Mouse (Mus musculus) lung, postnatal 10 days (tissue): ENCODE results near the gene Ctsh.
A peak's percentile ranks its signal among the peaks of the same experiment; 100 is the strongest.
"Not testable (repeated sequence)": the region's sequence is repeated elsewhere in the genome, so short reads cannot be mapped to it uniquely, and the experiment has no call there.

Experiments used
- DNase-seq: peaks from one replicate; pipeline ENCODE4 v3.0.0; 2021

Ctsh gene

GRCm38 (mm10) chr9:90059828-90060573 lies 6.0 kb downstream of the Ctsh start:
- no peak for DNase-seq

GRCm38 (mm10) chr9:90060574-90060875 lies 6.6 kb downstream of the Ctsh start:
- no peak for DNase-seq

DNA sequence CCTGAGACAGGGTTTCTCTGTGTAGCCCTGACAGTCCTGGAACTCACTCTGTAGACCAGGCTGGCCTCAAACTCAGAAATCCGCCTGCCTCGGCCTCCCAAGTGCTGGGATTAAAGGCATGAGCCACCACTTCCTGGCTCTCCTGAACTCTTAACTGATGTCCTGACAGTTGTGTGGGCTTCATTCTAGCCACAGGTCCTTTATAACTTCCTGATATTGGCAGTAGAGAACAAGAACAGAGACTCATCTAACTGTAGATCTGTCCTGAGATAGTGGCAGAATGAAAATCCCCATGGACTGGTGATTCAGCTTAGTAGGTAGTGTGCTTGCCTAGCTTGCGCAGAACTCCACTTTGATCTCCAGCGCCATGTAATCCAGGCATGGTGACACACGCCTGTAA lies 7.0 kb downstream of the Ctsh start:
- DNase-seq: not testable (repeated sequence)

DNA sequence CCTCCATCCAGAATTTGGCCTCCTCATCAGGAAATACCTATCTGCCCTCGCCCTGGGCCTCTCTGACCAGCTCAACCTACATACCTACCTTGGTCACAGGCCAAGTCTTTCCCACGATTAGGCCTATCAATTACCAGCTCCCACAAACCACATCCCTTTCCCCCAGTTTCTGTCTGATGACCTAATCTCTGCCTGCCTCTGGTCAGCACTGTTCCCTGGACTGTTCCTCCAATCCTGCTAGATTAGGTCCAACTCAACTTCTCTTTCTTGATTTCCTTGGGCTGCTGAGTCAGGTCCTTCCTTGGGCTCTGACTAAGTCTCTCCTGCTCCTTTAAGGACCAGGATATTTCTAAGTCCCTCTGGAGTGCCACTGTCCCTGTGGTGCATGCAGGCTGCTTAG lies 13.4 kb downstream of the Ctsh start:
- no peak for DNase-seq

DNA sequence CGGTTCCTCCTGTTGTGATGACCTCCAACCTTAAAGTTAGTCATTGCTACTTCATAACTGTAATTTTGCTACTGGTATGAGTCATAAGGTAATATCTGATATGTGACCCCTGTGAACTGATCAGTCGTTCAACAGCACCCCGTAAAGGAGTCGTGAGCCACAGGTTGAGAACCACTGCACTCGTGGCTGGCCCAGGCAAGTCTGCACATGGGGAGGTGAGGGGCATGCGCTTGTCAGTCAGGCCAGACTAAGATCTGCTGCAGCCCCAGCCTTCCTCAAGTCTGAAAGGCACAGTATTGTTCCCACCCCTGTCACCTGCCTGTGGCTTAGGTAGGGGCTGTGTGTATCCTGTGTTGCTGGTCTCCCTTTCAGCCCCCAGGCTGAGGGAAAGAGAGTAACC lies 14.8 kb downstream of the Ctsh start:
- no peak for DNase-seq

DNA sequence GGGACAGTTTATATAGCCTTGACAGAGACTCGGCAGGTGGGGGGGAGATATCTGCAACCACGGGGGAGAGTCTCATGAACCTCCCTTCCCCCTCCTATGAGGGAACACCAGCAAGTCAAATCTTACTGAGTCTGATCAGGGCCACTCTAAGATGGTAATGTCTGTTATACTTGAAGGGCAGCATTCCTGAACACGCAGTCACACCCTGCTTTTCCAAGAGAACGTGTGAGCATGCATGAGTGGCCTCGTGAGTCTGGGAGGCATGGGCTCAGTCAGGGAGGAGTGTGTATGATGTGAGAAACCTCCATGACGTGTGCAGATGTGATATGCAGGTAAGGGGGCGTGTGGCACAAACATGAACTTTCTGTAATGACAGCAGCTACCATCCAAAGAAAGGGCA lies 15.5 kb downstream of the Ctsh start:
- DNase-seq: peak; percentile 56

DNA sequence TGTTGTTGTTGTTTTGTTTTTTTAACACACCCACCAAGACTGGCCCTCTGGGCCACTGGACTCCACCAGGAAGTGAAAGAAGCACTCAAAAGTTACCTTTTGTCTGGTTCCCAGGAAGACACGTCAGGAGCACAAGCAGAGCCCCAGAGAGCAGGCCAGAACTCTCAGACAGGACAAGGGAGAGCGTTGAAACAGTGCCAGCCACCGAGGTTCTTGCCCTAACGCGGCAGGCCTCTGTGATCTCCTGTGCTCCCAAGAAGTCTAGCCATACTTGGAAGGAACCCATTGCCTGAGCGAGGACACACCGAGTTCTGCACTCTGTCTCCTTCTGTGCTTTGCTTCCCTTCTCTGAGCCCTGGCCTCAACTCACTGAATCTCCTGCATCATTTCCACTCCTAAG lies 16.2 kb downstream of the Ctsh start:
- DNase-seq: no peak

DNA sequence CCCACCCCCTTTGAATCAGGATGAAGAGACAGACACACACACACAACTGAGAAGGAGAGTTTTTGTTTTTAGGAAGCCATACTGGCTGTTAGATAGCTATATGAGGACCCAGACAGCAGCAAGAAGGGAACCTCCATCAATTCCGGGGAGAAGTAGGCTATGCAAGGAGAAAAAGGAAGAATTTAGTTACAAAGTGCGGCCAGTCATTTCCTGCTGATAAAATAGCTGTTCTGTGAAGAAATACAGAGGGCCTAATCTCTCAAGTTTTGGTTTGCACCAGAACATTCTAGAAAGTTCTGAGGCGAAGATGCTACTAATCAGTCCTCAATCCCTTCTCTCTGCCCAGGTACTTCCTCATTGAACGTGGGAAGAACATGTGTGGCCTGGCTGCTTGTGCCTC lies 21.4 kb downstream of the Ctsh start:
- DNase-seq: no peak

GRCm38 (mm10) chr9:90076131-90076530 lies 22.2 kb downstream of the Ctsh start:
- no peak for DNase-seq

DNA sequence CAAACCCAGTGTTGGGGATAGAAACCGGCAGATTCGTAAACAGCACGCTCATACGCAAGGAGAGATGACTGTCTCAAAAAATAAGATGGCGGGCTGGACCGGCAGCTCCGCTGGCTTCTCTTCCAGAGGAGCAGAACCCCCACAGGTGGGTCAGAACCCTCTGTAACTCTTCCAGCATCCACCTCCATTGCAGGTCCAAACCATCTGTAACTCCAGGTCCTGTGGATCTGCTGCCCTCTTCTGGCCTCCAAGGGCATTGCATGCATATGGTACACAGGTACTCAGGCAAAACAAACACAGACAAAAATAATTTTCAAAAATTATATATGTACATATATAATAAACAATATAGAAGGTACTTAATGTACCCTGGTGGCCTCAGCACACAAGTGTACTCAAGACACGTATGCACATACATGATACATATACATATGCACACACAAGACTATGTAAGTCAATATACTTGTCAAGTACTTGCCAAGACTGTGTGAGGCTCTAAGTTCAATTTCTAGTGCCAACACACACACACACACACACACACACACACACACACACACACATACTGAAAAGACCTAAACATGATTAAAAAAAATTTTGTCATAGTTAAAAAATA lies 23.0 kb downstream of the Ctsh start:
- peak; percentile 79 for DNase-seq

DNA sequence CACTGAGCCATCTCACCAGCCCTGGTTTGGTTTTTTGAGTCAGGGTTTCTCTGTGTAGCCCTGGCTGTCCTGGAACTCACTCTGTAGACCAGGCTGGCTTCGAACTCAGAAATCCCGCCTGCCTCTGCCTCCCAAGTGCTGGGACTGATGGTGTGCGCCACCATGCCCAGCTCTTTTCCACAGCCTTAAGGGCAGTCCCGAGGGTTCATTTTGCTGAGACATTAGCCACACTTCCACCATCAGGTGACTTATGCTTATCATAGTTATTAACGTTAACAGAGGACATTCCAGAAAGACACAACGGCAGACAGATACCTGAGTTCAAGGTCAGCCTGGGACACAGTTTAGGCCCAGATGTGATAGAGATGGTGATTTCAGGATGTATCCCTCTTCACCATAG lies 28.0 kb downstream of the Ctsh start:
- DNase-seq: not testable (repeated sequence)

DNA sequence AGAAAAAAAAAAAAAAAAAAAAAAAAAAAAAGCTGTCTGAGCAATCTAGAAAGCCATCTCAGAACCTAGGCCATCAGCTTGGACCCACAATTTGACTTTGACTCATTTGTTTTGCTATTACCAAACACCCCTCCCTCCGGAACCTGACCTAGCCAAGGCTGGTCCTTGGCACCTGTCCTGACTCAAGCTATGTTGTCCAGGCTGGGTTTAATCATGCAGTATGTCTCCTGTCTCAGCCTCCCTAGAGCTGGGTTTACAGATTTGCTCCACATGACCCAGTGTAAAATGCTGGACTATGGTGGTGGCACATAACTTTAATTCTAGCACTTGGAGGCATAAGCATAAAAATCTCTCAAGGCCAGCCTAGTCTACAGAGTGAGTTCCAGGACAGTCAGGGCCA lies 29.0 kb downstream of the Ctsh start:
- no peak for DNase-seq

GRCm38 (mm10) chr9:90084152-90084551 lies 30.2 kb downstream of the Ctsh start:
- no peak for DNase-seq

DNA sequence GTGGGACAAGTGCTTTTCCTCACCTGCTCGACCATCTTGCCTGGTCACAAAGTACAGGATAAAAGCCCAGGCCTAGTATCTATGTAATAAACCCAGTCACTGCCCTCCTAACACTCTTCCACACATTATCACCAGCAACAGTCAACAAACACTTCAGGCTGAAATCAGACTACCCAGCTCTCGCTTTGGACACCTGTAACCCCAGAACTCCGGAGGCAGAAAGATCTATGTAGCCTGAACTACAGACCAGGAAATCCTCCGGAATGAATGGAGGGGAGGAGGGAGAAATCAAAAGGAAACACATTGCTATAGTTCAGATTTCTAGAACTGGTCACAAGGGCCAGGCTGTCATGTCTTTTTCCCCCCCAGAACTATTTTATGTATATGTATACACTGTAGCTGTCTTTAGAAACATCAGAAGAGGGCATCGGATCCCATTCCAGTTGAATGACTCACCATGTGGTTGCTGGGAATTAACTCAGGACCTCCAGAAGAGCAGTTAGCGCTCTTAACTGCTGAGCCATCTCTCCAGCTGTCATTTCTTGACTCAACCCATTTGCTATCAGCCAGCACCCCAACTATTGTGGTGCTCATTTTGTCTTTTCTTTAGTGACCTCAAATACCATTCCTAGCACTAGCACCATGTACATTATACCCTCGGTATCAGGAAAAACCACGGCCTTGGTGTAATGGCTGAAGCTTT lies 31.0 kb downstream of the Ctsh start:
- DNase-seq: no peak

GRCm38 (mm10) chr9:90087906-90088485 lies 34.0 kb downstream of the Ctsh start:
- DNase-seq: no peak

GRCm38 (mm10) chr9:90089339-90090104 lies 35.6 kb downstream of the Ctsh start:
- DNase-seq: no peak

- peak; percentile 13 for DNase-seq
Observed at GRCm38 (mm10) chr9:90098934-90099333, 45.0 kb downstream of the Ctsh start.

GRCm38 (mm10) chr9:90100760-90101159 lies 46.8 kb downstream of the Ctsh start:
- DNase-seq: no peak

DNA sequence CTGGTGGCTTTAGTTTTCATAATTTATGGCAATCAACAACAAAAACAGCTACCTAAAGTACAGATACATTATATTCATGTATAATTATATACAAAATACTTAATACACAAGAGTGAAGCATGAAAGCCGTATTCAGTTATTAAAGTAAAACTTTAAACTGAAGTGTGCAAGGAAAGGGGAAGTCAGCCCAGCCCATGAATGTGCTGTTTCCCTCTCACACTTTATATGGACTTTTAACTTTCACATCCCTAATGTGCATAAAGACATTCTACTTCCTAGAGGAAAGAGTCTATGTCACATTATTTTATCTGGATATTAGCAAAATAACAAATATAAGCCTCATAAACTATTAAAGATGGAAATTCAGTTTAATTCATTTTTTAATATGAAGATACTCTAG lies 51.5 kb downstream of the Ctsh start:
- DNase-seq: no peak

GRCm38 (mm10) chr9:90106915-90107314 lies 53.0 kb downstream of the Ctsh start:
- DNase-seq: no peak

- DNase-seq: no peak
Observed at GRCm38 (mm10) chr9:90108272-90108671, 54.3 kb downstream of the Ctsh start.

DNA sequence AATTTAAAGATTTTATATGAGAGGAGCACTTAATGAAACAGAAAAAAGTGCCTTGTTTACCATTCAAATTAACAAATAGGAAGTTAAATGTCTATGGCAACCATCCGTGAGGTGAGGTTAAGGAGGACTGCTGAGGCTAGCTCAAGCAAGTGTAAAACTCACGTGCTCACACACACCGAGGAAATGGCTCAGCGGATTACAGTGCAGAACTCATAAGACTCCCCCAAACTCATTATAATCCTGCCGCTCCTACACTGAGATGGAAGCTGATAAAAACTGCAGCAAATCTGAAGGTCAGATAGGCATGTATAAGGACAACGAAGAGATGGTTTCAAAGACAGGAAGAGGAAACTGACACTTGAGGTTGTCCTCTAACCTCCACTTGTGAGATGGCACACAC lies 55.4 kb downstream of the Ctsh start:
- no peak for DNase-seq

DNA sequence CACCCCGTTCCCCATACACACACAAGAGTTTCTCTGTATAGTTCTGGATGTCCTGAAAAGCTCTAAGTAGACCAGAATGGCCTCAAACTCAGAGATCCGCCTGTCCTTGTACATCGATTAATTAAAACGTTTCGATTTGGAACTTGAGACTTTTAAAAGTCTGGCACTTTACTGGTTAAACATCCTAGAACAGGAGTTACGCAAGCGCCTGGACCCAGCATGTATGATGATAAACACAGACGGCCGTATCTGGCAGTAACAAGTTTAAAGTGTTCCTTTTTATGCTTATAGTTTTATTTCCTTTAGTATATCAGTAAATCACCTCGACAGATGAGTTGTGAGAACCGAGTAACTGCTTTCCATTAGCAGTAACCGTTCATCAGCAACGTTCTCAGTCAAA lies 59.2 kb downstream of the Ctsh start:
- DNase-seq: no peak
